Mouse (Mus musculus): Measurements from ENCODE around the gene Cradd.

Gene Cradd

DNA sequence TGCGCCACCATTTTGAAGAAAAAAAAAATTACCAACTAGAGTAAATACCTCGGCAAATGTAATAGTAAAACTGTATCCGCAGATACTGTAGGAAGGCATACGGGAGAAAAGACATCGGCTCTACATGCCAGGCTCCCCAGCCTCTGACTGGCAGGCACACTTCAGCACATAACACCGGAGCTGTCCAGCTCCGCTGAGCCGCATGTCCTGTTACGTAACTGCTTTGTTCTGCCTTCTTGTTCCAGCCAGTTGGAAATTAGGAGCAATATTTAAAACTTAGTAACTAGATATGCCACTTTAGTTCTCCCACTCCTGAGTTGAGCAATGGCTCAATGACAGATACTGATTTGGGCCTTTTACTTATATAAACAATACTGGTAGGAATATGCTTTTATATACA, 48.4 kb downstream of the Cradd start:
- no peak for DNase-seq (ENCODE audit: low read depth, low spot score)

DNA sequence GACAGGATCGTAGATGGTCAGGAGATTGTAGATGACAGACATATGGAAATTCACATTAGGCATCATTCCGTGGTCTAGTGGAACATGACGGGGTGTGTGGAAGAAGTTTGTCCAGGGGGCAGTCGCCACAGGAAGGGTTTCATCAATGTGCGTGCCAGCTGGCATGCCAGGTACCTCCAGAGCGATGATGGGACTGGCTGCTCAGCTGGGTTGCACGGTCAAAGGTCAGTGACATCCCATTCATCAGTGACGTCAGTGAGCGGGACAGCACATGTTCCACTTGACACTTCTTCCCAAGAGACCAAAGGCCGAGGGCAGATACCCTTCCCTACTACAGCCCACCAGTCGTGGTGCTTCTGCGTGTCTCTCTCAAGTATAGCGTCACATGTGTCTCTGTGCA, 50.7 kb downstream of the Cradd start:
- DNase-seq (ENCODE audit: low read depth, low spot score): no peak

DNA sequence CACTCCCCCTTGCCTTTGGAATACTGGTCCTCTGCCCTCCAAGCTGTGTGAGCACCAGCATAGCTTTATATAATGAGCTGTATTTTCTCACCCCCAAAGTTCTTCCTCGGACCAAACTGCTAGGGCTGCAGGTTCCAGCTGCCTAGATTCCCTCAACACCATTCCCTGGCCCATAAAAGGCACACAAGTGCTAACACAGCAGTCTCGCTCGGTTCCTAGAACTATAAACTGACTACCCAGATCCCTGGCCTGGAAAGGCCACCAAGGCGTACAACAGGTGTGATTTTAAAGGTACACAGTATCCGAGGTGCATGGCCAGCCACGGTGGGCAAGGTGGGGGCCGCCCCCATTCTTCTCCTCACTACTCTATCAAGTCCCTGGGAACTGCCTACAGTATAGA, 54.8 kb downstream of the Cradd start:
- DNase-seq (ENCODE audit: low read depth, low spot score): no peak

DNA sequence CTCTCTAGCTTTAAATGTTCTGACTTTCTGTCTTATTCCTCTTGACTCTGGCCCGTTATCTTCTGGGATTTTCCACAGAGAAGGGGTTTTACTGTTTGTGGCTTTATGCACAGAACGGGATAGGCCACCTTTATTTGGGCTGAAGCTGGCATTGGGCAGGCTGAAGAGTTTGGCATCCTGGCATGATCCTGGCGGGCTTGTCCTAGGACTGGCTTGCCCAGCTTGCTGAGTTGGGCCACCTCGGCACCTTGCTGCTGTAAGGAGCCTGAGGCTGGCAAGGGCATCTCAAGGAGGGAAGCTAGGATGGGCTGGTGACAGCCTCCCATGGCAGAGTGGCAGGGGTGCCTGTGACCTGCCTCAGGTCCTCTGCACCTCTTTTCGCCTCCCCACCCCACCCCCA, 55.6 kb downstream of the Cradd start:
- no peak for DNase-seq (ENCODE audit: low read depth, low spot score)

DNA sequence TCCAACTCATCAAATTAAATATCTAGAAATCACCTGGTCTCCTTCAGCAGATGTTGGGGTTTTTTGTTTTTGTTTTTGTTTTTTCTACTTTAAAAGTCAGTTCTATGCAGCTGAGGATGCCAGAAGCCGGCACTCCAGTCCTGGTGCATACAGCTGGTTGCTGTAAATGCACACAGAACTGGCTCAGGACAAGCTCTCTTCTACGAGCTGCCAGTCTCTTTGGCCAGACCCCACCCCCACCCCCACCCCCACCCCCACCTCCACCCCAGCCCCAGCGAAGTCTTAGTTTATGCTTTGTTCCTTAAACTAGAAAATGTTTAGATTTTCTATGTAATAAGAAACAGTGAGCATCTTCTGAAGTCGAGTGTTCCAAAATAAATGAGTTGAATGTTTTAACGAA, 57.0 kb downstream of the Cradd start:
- no peak for DNase-seq (ENCODE audit: low read depth, low spot score)

DNA sequence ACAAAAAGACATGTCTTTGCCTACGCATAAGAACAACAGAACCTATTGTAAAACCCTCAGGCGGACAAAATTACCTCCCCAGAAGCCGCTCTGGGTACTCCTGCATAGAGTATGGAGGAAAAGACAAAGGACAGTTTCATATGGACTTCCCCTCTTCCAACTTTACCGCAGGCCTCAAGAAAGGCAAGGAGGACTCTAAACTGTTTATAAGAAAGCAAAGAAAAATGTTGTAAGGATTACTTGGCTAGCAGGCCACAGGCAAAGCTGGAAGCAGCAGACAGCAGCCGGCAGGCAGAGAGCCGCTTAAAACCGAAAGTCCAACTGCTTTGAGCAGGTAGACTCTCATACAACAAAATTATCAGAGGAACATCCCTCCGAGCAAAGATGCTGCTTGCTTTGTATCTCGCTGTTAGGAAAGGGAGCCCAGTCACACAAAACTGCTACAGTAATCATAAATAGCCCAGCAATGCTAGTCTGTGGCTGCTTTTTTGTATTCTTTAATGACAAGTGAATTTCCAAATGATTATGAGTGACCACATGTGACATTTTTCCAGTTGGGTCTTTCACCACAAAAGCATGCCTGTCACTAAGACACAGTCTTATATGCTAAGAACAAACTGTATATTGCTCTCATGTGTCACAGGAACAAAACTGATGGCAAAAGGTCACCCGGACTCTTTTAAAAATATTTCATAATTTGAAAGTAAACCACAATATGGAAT, 57.7 kb downstream of the Cradd start:
- peak; percentile 37 for DNase-seq (ENCODE audit: low read depth, low spot score)

DNA sequence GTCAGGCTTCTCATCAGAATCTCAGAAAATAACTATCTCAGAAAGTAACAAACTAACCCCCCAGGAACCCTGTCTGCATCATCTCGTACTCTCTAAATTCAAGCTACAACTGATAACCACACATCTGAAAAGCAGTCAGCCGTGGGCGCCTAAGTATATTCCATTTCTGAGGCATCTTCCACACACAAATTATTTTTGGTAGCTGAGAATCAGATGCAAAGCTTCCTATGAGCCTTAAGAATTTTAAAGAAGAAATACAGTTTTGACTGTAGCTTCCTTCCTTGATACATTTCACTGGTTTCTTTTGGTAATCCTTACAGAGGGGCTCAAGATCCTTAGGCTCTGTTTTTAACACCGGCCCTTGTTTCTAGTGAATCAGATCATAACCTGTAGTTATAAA, 58.4 kb downstream of the Cradd start:
- no peak for DNase-seq (ENCODE audit: low read depth, low spot score)

DNA sequence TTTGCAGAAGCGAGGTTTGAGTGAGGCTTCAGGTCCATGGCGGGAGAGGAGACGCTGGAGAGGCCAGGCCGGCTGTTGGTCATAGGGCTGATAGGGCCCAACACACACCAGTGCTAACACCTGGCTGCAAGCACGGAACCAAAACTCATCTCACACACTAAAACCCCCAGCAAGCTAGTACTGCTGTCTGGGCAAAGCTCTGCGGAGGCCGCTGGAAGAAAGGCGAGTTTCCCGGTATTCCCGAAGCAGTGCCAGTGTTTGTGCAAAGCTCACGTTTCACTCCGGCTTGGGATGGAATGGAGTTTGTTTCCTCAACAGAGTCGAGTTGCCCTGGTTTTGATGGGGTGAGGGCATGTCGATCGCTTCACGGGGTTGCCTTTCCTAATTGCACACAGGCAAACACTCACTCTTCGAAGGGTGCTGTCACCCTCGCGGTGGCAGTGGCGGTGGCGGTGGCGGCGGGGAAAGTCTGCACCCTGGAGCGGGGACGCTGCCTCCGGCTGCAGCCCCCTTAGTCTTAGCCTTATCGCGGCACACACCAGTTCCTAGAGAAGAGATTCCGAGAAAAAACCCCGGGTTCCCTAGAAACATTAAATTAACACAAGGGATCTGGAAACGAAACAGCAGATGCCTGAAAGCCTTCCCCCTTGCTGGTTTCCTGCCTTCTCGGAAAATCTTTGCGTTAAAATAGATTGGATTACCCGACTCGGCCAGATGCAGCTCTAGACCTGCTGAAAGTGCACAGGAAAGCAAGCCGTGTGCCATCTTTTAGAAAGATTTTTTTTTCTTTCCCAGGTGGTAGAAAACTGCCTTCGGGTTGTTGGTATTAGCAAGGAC, 59.2 kb downstream of the Cradd start:
- DNase-seq (ENCODE audit: low read depth, low spot score): peak; percentile 50

DNA sequence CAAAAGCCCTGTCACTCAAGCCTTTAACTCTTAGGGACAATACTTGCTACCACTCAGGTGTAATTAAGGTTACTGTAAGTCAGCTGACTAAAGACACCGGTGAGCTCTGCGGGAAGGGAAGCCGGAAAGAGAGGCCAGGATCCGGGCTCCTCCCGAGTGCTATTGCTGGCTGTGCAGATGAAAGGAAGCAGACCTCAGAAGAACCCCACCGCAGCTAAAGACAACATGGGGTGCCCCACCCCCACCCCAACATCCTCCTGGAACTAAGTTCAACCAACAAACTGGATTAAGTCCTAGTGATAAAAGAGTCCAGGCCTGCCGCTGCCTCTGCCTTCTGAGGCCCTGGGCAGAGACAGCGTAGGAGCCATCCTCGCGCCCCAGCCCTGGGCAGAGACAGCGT, 61.5 kb downstream of the Cradd start:
- peak; percentile 83 for DNase-seq (ENCODE audit: low read depth, low spot score)

DNA sequence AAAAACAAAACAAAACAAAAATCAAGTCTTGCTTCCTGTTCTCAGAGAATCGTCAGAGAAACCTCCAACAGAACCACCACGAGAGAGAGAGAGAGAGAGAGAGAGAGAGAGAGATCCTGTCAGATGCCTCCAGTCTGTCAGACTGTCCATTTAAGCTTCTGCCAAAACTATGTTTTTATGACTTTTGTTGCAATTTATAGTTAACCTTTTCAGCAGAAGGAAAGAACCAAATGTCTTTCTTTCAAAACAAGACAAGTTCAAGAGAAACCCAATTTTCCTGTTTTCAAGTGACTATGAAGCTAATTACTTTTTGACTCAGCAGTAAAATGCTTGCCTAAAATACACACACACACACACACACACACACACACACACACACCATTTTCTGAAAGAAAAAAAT, 62.7 kb downstream of the Cradd start:
- DNase-seq (ENCODE audit: low read depth, low spot score): peak; percentile 74

DNA sequence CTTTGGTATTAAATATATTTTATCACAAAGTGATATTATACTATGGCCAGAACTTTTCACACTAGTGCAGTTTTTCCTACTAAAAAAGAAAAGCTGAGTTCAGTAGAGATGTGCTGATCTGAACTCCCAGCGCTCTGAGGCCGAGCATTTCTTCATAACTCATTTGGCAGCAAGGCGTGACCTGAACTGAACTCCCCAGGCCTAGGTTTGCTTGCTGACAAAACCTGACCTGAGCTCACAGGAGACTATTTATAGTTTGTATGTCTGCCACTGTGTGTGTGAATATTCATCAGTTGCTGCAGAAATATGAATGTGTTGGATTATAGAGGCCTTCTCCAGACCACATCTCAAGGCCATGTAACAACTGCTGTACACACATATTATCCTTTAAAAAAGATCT, 63.5 kb downstream of the Cradd start:
- DNase-seq (ENCODE audit: low read depth, low spot score): no peak

DNA sequence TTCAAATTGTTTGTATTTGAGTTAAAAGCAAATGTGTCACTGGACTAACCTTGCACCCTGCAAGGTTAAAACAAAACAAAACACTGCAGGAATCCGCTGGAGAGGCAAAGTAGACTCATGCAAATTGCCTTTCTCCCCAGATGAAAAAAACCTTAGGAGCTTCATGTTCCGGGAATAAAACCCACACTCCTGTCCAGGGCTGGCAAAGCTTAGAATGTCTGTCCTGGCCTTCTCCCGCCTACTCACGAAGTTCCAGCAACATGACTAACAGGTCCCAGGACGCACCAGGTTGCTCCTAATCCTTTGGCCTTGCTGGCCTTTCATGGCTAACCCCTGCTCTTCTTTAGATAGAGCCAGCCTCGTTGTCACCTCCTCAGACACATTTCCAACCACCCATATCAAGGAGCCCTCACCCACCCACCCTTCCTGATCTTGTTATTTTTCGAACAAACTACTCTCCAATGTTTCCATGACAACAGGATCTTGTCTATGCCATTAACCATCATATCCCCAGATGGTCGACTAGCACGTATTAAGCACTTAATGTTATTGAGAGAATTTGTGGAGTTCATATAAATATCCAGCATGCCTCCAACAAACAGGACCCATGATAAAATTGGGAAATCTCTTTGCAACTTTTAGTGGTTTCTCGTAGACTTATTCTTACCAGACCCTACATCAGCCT, 65.3 kb downstream of the Cradd start:
- DNase-seq (ENCODE audit: low read depth, low spot score): no peak

DNA sequence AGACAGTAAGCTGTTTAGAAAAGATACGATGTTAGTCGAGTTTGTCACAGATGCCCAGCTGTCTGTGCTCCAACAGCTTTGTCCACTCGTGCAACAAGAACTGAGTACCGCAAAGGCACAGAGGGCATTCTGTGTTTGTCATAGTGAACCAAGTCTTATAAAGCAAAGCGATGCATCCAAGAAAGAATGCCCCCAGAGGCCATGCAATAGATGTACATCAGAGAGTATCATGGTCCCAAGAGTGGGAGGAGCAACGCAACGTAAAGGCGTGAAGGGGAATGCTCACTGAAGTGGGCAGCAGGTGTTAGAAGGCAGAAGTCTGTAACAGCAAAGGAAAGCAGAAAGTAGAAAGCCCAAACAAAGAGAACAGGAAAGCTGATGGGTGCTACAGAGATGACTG, 66.0 kb downstream of the Cradd start:
- DNase-seq (ENCODE audit: low read depth, low spot score): no peak

DNA sequence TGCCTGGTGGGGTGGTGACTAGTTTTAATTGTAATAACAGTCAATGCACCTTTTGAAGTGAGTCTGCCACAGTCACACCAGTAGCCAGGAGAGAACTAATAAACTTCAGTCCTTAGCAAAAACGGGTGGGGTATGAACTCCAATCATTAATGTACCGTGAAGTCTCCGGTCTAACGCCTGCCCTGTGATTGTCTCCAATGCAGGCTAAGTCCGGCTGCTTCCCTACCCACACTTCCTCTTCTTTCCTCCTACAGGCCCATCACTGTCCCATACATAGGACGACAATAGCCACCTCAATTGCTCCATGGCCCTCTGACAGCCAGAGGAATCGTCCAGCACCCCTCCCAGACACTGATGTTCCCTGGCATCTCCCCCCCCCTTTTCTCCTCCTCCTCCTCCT, 67.8 kb downstream of the Cradd start:
- DNase-seq (ENCODE audit: low read depth, low spot score): no peak

DNA sequence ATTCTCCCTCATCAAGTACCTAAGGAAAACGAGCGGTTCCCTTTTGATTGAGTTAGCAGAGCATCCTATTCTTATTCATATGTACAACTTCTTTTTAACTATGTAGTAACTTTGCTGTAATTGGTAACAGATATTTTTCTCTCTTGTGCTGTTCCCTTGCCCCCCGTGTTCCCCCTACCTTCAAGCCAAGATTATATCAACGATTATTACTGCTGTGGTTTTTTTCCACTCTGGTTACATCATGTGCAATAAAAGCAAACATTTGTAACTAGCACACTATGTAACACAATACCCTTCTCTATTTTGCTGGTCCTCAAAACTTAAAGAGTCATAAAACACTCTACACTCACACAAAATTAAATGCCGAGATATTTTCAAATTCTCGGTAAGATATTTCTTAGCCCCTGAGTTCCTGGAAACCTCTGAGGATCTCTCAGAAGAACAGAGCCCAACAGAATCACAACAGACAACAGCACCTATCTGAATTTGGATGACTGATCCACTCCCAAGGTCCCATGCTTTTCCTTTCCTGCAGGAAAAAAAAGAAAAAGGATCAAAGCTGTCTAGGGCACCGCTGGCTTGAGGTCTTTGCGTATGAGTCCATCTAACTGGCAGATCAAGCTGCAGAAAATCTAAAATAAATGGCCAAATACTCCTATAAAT, 68.8 kb downstream of the Cradd start:
- no peak for DNase-seq (ENCODE audit: low read depth, low spot score)

DNA sequence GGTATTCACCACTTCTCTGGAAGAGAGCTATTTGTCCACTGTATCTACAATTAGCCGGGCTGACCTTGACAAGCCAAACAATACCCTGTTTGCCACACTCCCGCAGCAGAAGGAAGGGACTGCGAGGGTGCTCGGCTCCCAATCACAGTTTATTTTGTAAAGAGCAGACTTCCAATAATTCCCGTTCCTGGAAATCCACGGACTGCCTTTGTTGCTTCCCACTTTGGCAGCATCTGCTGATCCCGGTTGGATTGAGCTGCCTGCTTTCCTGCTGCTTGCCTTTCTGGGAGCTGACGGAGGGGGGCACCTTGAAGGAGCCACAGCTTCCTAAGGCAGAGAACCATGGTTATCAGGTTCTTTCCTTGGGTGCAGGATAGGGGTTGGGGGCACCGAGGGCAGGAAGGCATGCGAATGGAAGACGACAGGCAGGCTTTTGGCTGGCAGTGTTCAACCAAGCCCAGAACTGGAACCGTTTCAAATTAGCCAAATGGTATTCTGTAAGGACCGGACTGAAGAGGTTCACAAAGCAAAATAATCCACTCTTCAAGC, 69.4 kb downstream of the Cradd start:
- DNase-seq (ENCODE audit: low read depth, low spot score): no peak

DNA sequence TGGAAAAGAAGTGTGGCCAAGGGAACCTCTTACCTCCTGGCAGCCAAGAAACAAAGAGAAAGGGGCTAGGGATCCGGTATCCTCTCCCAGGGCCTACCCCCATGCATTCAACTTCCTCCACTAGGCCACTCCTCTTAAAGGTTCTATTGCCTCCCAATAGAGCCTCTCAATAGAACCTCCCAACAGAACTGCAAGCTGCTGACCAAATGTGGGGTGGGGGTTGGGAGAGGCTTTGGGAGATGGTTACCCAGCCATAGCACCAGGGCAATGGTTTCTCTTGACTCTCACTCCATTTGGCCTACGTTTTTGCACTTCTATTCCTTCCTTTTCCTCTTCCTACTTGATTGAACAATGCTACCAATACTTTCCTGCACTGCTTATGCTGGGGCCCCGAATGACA, 69.9 kb downstream of the Cradd start:
- no peak for DNase-seq (ENCODE audit: low read depth, low spot score)

DNA sequence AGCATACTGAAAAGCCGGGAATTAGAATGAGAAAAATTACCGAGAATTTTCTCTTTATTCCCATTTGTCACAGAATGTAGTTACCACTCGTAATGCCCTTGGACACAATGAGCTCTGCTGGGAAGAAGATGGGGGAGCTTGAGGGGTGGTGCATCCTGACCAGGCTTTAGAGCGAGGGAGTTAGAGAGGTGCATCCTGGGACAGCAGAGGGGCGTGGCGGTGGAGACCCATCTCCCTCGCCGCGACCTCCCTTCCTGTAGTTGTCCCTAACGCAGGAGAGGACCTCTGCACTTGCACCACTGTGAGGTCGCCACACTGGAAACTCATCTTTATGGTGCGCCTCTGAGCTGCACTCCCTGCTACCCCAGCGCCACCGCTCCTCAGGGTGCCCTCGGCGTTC, 72.3 kb downstream of the Cradd start:
- no peak for DNase-seq (ENCODE audit: low read depth, low spot score)

DNA sequence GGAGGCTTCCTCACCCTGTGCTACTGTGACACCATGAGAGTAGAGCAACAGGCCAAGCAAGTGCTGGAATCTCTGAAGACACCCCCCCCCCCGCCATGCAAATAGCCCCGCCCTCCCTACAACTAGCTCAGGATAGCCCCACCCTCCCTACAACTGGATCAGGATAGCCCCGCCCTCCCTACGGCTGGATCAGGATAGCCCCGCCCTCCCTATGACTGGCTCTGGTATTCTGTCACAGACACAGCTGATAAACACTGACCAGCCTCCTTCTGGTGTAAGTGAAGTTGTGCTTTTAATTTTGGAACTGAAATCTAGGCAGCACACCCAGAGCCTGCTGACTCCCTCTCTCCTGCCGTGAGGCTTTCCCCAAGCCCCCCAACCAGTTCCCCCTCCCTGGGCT, 75.6 kb downstream of the Cradd start:
- no peak for DNase-seq (ENCODE audit: low read depth, low spot score)

DNA sequence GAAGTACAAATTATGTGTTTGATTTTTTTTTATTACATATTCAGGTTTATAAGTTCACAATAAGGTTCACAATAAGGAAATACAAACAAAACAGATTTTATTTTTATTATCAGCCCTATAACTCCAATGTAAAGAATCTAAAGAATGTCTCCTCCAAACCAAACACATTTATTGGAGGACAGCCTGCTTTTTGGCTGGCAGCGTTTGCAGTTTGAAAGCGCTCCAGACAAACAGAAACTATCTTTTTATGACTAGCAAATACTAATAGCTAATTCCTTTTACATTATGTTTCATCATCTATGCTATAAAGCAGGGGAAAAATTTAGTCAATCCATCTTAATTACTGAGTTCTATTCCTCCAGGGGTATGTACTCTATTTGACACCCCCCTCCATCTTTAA, 77.2 kb downstream of the Cradd start:
- DNase-seq (ENCODE audit: low read depth, low spot score): no peak

DNA sequence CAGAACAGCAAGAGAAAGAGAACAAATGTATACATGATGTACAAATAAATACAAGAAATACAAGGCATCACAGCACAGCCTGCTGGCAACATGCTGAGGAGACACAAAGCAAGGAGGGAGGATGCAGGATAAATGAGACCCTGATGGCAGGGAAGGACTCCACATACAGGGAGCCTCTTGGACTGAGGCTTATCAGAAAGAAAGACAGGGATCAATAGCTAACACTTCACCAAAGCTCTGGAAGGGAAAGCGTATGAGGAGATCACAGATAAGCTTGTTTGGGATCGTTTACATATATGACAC, 78.3 kb downstream of the Cradd start:
- no peak for DNase-seq (ENCODE audit: low read depth, low spot score)
